Mouse (Mus musculus) liver, embryonic 15.5 days (tissue): ENCODE results near the gene Garem2. TPM values are rescaled to one million over a fixed set of nuclear protein-coding genes. Genes with fewer than 3 reads are reported as not detected.
A peak's percentile ranks its signal among the peaks of the same experiment; 100 is the strongest.

Experiments used
- ATAC-seq: fragments of 200-750 bp; cut with Nextera tagmentation; 2 replicates; pipeline ENCODE4 v1.8.0; 2017; ENCODE audit warnings: moderate number of reproducible peaks, mild to moderate bottlenecking, moderate library complexity; ENCODE audit not compliant: insufficient read depth
- H3K27ac ChIP-seq: fragments of 300-500 bp; sonication (generic); replicated peaks from 2 replicates; pipeline ENCODE4 v1.5.1; 2015; ENCODE audit warnings: mild to moderate bottlenecking, inconsistent platforms
- H3K27me3 ChIP-seq: fragments of 300-500 bp; sonication (generic); 2 replicates; pipeline ENCODE4 v1.6.1; 2015; ENCODE audit warnings: mild to moderate bottlenecking, inconsistent platforms
- H3K36me3 ChIP-seq: fragments of 300-500 bp; sonication (generic); replicated peaks from 2 replicates; pipeline ENCODE4 v1.6.1; 2015; ENCODE audit warnings: moderate library complexity, mild to moderate bottlenecking, inconsistent platforms
- H3K4me1 ChIP-seq: fragments of 300-500 bp; sonication (generic); replicated peaks from 2 replicates; pipeline ENCODE4 v1.6.1; 2015; ENCODE audit warnings: inconsistent platforms
- H3K4me2 ChIP-seq: fragments of 300-500 bp; sonication (generic); 2 replicates; pipeline ENCODE4 v1.6.1; 2015; ENCODE audit warnings: moderate library complexity, mild to moderate bottlenecking, inconsistent platforms
- H3K4me3 ChIP-seq: fragments of 300-500 bp; sonication (generic); replicated peaks from 2 replicates; pipeline ENCODE4 v1.5.1; 2015; ENCODE audit warnings: mild to moderate bottlenecking, inconsistent platforms
- H3K9ac ChIP-seq: fragments of 300-500 bp; sonication (generic); 2 replicates; pipeline ENCODE4 v1.6.1; 2015; ENCODE audit warnings: moderate library complexity, mild to moderate bottlenecking, inconsistent platforms
- H3K9me3 ChIP-seq: fragments of 300-500 bp; sonication (generic); replicated peaks from 2 replicates; pipeline ENCODE4 v1.6.1; 2016; ENCODE audit warnings: inconsistent platforms
- WGBS: fragments of 180-500 bp; shearing (Covaris S2); methylation state at CpG from one replicate; pipeline ENCODE4 v1.1.7; 2015; ENCODE audit warnings: mixed read lengths; ENCODE audit not compliant: insufficient replicate concordance; 5-methylcytosine and 5-hydroxymethylcytosine counted together
- polyA plus RNA-seq: library from polyadenylated mRNA; unstranded; fragments of >200 nt; fragmentation: Nextera tagmentation; extraction: Ambion mirVana; gene quantifications from 2 replicates; pipeline ENCODE4 v1.2.1, GENCODE M21; 2015

Garem2 gene
- polyA plus RNA-seq, 1 experiment from 2014 or later = 0.02 TPM

DNA sequence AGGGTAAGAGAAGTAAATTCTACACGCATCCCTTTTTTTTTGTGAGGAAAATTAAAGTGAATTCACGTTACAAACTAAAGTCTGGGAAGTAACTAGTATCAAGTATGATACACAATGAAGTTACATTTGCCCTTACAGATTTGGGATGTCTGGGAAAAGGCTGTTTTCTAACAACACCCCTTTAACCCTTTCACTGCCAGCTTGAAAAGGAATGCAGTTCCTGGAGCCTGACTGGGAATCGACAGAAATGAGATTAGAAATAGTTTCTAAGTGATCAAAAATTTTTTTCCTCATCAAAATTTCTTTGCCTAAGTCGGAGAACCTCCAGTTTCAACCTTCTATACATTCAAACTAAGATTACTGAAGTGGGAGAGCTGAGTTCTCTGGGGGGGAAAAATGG lies 49.1 kb downstream of the Garem2 start:
- Histone ChIP-seq H3K27me3 (no peaks in the 10 kb centered on the region), H3K4me1 (peaks cover 38% of the 10 kb centered on the region), H3K36me3 (0 out of 2 replicates have a peak, but pooled peaks cover 6% of the 10 kb centered on the region), H3K4me2 (peak overlapping the region; percentile 76), H3K27ac (peak overlapping the region; percentile 95), H3K9ac (peak overlapping the region; percentile 98), H3K4me3 (peak overlapping the region; percentile 99), H3K9me3 (no peaks in the 10 kb centered on the region)
- no peak for ATAC-seq
- WGBS = 24% methylated on average over 4 of the region's 4 CpGs

DNA sequence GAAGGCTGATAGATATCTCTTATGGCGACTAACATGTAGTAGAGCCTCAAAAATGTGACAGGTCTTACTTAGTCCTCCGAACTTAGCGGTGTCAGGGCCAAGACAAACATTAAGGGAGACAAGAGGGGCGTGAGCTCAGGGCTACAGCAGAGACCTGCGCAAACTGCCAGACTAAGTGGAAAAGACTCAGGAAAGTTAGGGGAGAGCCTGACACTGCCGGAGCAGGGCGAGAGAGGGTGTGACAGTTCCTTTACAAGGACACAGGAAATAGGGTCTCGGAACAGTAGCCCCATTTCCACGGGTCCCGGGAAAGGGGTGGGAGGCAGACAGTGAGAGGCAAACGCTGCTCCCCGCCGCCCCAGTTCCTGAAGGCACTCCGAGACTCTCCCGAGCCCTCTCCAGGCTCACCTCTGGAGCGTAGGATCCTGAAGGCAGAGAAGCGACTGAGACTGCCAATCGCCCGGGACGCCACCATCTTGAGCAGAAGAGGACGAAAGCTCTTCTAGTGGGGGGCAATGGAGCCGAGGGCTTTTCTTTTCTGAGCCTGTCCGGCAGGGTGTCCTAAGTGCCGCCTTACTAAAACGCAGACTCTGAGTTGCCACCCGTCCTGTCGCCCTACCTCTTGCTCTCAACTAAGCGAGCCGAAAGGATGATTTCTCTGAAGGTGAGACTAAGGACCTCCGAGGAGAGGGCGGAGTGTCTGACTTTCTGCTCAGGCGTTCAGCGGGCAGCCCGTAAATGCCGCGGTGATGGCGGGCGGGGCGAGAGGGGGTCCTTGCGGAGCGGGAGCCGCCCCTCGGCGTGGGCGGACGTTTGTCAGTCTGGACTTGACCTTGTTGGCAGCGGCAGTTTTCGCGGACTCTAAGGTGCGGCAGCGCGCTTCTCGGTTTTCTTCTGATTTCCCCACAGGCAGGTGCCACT lies 49.8 kb downstream of the Garem2 start, which contains the start of the genes Hadha and Hadhb:
Hadha (minus strand) TSS at position 689 of the 921 bp plus-strand sequence.
Hadhb (plus strand) TSS at position 775 of the 921 bp plus-strand sequence.
- ATAC-seq = peak; percentile 89
- WGBS = under 1% methylated on average over 53 of the region's 53 CpGs

DNA sequence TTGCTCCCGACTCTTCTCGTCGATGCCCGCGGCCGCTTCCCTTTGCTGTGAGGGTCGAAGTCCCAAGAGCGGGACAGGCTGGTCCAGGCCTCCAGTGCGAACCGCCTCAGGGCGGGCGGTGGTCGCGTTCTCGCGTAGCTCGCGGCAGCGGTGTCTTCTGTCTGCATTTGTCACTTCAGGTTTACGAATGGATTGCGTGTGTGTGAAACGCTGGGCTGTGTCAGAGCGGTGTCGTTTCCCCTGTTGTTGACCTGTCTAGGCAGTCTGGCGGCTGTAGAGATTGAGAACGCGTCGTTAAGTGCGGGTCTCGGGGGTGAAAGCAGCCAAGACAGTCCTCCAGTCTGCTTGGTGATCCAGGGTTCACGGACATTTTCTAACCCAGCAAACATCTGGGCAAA lies 50.4 kb downstream of the Garem2 start:
- no peaks in the 10 kb centered on the region for H3K27me3 ChIP-seq
- peak overlapping the region; percentile 95 for H3K27ac ChIP-seq
- WGBS = 0% methylated on average over 31 of the region's 31 CpGs
- H3K4me2 ChIP-seq = peak overlapping the region; percentile 76
- ATAC-seq = peak; percentile 29
- peaks cover 35% of the 10 kb centered on the region for H3K4me1 ChIP-seq
- no peaks in the 10 kb centered on the region for H3K36me3 ChIP-seq
- H3K9me3 ChIP-seq = no peaks in the 10 kb centered on the region
- peak overlapping the region; percentile 99 for H3K4me3 ChIP-seq
- H3K9ac ChIP-seq = peak overlapping the region; percentile 98

More for the DNA sequence above, 49.8 kb downstream of the Garem2 start, which contains the start of the genes Hadha and Hadhb:
- Histone ChIP-seq H3K27me3 (no peaks in the 10 kb centered on the region), H3K4me1 (peaks cover 35% of the 10 kb centered on the region), H3K36me3 (no peaks in the 10 kb centered on the region), H3K4me3 (peak within 1 kb of the TSS; percentile 99), H3K9ac (peak within 1 kb of the TSS; percentile 98), H3K27ac (peak within 1 kb of the TSS; percentile 95), H3K9me3 (no peaks in the 10 kb centered on the region), H3K4me2 (peak within 1 kb of the TSS; percentile 76)

- ATAC-seq = no peak; the same call in 1 of the 2 replicates
Measured at GRCm38 (mm10) chr5:30155821-30156629, 51.1 kb downstream of the Garem2 start.

DNA sequence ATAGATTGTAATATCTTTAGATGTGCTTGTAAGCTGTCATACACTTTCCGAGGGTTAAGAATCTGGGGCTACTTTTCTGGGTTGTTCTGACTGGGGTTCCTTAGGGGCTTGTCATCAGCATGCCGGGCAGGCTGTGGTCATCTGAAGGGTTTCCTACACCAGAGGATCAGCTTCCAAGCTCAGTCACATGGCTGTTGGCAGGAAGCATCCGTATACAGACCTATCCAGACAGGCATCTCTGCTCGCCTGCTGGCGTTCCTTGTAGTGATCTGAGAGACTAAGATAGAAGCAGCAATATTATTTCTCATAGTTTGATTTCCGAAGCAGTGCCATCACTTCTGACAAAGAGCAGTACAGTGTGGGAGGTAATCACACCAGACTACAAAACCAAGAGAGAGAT lies 54.6 kb downstream of the Garem2 start:
- Histone ChIP-seq H3K27ac (no peak overlapping the region), H3K9me3 (no peaks in the 10 kb centered on the region), H3K4me3 (no peak overlapping the region), H3K9ac (no peak overlapping the region), H3K4me1 (peaks cover 27% of the 10 kb centered on the region), H3K36me3 (0 out of 2 replicates have a peak, but pooled peaks cover 3% of the 10 kb centered on the region), H3K27me3 (no peaks in the 10 kb centered on the region), H3K4me2 (no peak overlapping the region)
- no peak for ATAC-seq
- 80% methylated on average over 6 of the region's 6 CpGs for WGBS

More at GRCm38 (mm10) chr5:30155821-30156629, 51.1 kb downstream of the Garem2 start:
- Histone ChIP-seq H3K4me2 (peak overlapping the region; percentile 76), H3K4me1 (peaks cover 35% of the 10 kb centered on the region), H3K36me3 (0 out of 2 replicates have a peak, but pooled peaks cover 3% of the 10 kb centered on the region), H3K27me3 (no peaks in the 10 kb centered on the region), H3K9me3 (no peaks in the 10 kb centered on the region), H3K9ac (peak overlapping the region; percentile 98), H3K27ac (peak overlapping the region; percentile 95), H3K4me3 (peak overlapping the region; percentile 99)
- 17% methylated on average over 13 of the region's 13 CpGs for WGBS

- no peaks in the 10 kb centered on the region for H3K27me3 ChIP-seq
- H3K9me3 ChIP-seq = no peaks in the 10 kb centered on the region
- H3K4me3 ChIP-seq = no peak overlapping the region
- H3K36me3 ChIP-seq = peaks cover 14% of the 10 kb centered on the region; the same call in 1 of the 2 replicates
- no peak overlapping the region for H3K9ac ChIP-seq
- ATAC-seq = no peak
- H3K27ac ChIP-seq = no peak overlapping the region
- peaks cover 18% of the 10 kb centered on the region for H3K4me1 ChIP-seq
- WGBS = 68% methylated on average over 1 of the region's 1 CpGs
- no peak overlapping the region for H3K4me2 ChIP-seq
Measured at GRCm38 (mm10) chr5:30161836-30162235, 56.9 kb downstream of the Garem2 start.

- Histone ChIP-seq H3K27me3 (no peaks in the 10 kb centered on the region), H3K9ac (no peak overlapping the region), H3K36me3 (peaks cover 16% of the 10 kb centered on the region; the same call in 1 of the 2 replicates), H3K4me3 (no peak overlapping the region), H3K9me3 (no peaks in the 10 kb centered on the region), H3K27ac (no peak overlapping the region), H3K4me2 (no peak overlapping the region), H3K4me1 (peaks cover 13% of the 10 kb centered on the region)
- ATAC-seq = no peak
- 71% methylated on average over 6 of the region's 6 CpGs for WGBS
Measured at GRCm38 (mm10) chr5:30162339-30162738, 57.4 kb downstream of the Garem2 start.

- Histone ChIP-seq H3K4me3 (no peak overlapping the region), H3K27ac (no peak overlapping the region), H3K9ac (no peak overlapping the region), H3K4me1 (peaks cover 9% of the 10 kb centered on the region), H3K9me3 (no peaks in the 10 kb centered on the region), H3K27me3 (no peaks in the 10 kb centered on the region), H3K36me3 (peaks cover 40% of the 10 kb centered on the region), H3K4me2 (no peak overlapping the region)
- no peak for ATAC-seq
- WGBS = 67% methylated on average over 5 of the region's 5 CpGs
Measured at GRCm38 (mm10) chr5:30165234-30165946, 60.4 kb downstream of the Garem2 start.
